8 mouse cellular contexts compared by ENCODE assay signal in genomic region chr2:151702851-151703190, GRCm38 (mm10). TPM values are rescaled to one million over a fixed set of nuclear protein-coding genes. Genes with fewer than 3 reads are reported as not detected.
DNase-seq lines count a peak whose midpoint lies in the region; ATAC-seq and TF ChIP-seq lines count a peak whose summit lies in the region.

No protein-coding gene starts in this region.

- peak overlapping the region; percentile 99 for H3K4me2 ChIP-seq in heart, embryonic 15.5 days
- H3K4me2 ChIP-seq in forebrain, embryonic 14.5 days (ENCODE audit: low read length): peak overlapping the region; percentile 88
- H3K4me2 ChIP-seq in liver, embryonic 14.5 days (ENCODE audit: low read depth): peak overlapping the region; percentile 59
- peak overlapping the region; percentile 99 for H3K4me2 ChIP-seq in stomach, embryonic 15.5 days

- H3K4me1 ChIP-seq in heart, embryonic 15.5 days (replicated peaks): peaks cover 13% of the 10 kb centered on the region
- peaks cover 10% of the 10 kb centered on the region for H3K4me1 ChIP-seq in forebrain, embryonic 14.5 days (ENCODE audit: control insufficient read depth, insufficient read depth, low read length)
- no peaks in the 10 kb centered on the region for H3K4me1 ChIP-seq in liver, embryonic 14.5 days (replicated peaks; ENCODE audit: control insufficient read depth in 2 of 2, insufficient read depth in 2 of 2, low read length in 1 of 2)
- H3K4me1 ChIP-seq in stomach, embryonic 15.5 days: peaks cover 11% of the 10 kb centered on the region

- TF ChIP-seq CTCF in liver, embryonic 14.5 days (IDR thresholded peaks at IDR 0.05; ENCODE audit: low read depth): no peak

- no peak for TF ChIP-seq EP300 in liver, embryonic 14.5 days (IDR thresholded peaks at IDR 0.05; ENCODE audit: low read depth)

- peak overlapping the region; percentile 79 for H3K9ac ChIP-seq in heart, embryonic 15.5 days
- H3K9ac ChIP-seq in forebrain, embryonic 14.5 days (ENCODE audit: low read length): peak overlapping the region; percentile 95
- H3K9ac ChIP-seq in liver, embryonic 14.5 days (replicated peaks): no peak overlapping the region
- no peak overlapping the region for H3K9ac ChIP-seq in stomach, embryonic 15.5 days

- H3K9me3 ChIP-seq in heart, embryonic 15.5 days (replicated peaks): no peaks in the 10 kb centered on the region
- no peaks in the 10 kb centered on the region for H3K9me3 ChIP-seq in forebrain, embryonic 14.5 days (replicated peaks; ENCODE audit: control insufficient read depth, low read length)
- no peaks in the 10 kb centered on the region for H3K9me3 ChIP-seq in liver, embryonic 14.5 days (ENCODE audit: control insufficient read depth, low read length)
- H3K9me3 ChIP-seq in stomach, embryonic 15.5 days: no peaks in the 10 kb centered on the region

- peaks cover 78% of the 10 kb centered on the region for H3K27me3 ChIP-seq in heart, embryonic 15.5 days
- H3K27me3 ChIP-seq in forebrain, embryonic 14.5 days (replicated peaks; ENCODE audit: control insufficient read depth, insufficient read depth, low read length): no peaks in the 10 kb centered on the region
- peaks cover 46% of the 10 kb centered on the region for H3K27me3 ChIP-seq in liver, embryonic 14.5 days (ENCODE audit: control insufficient read depth, insufficient read depth, low read length)
- H3K27me3 ChIP-seq in stomach, embryonic 15.5 days (replicated peaks): peaks cover 39% of the 10 kb centered on the region

- no peak overlapping the region for H3K27ac ChIP-seq in heart, embryonic 15.5 days
- H3K27ac ChIP-seq in forebrain, embryonic 14.5 days (ENCODE audit: low read depth, low read length): peak overlapping the region; percentile 52; the same call in 1 of the 2 replicates
- H3K27ac ChIP-seq in liver, embryonic 14.5 days: no peak overlapping the region
- H3K27ac ChIP-seq in stomach, embryonic 15.5 days: no peak overlapping the region

- H3K4me3 ChIP-seq in heart, embryonic 15.5 days: peak overlapping the region; percentile 68
- H3K4me3 ChIP-seq in forebrain, embryonic 14.5 days (ENCODE audit: low read depth, low read length): peak overlapping the region; percentile 75
- H3K4me3 ChIP-seq in liver, embryonic 14.5 days (ENCODE audit: insufficient read depth in 1 of 2, low read depth in 2 of 2, low read length in 2 of 2): peak overlapping the region in 1 of 2 experiments; percentile 42; a peak in 2 of 4 replicates
- H3K4me3 ChIP-seq in stomach, embryonic 15.5 days (replicated peaks): peak overlapping the region; percentile 58

- no peak for DNase-seq in heart, adult 9 months (ENCODE audit: low spot score in 2 of 2)
- peak; percentile 47 for DNase-seq in R1 (ENCODE audit: low read depth, low spot score)
- DNase-seq in forebrain, embryonic 14.5 days (ENCODE audit: low spot score): peak; percentile 52
- DNase-seq in liver, embryonic 14.5 days (ENCODE audit: low read depth in 3 of 3, low spot score in 3 of 3): no peak
- no peak for DNase-seq in adrenal gland, adult 8-10 months
- DNase-seq in lung, adult 18-20 months: no peak

- ATAC-seq in heart, embryonic 15.5 days (replicated peaks; ENCODE audit: insufficient number of reproducible peaks, insufficient read depth, low FRiP score, low read depth): peak; percentile 41; the same call in 1 of the 2 replicates
- ATAC-seq in forebrain, embryonic 14.5 days: peak; percentile 57; the same call in 1 of the 2 replicates
- no peak for ATAC-seq in liver, embryonic 14.5 days (ENCODE audit: insufficient read depth)
- ATAC-seq in stomach, embryonic 15.5 days (ENCODE audit: insufficient read depth, low FRiP score, low read depth): peak; percentile 17; the same call in 1 of the 2 replicates

- no peaks in the 10 kb centered on the region for H3K36me3 ChIP-seq in heart, embryonic 15.5 days
- H3K36me3 ChIP-seq in forebrain, embryonic 14.5 days (ENCODE audit: control insufficient read depth, insufficient read depth, low read length): peaks cover 14% of the 10 kb centered on the region
- H3K36me3 ChIP-seq in liver, embryonic 14.5 days (replicated peaks; ENCODE audit: control insufficient read depth, insufficient read depth, low read depth): no peaks in the 10 kb centered on the region
- H3K36me3 ChIP-seq in stomach, embryonic 15.5 days: no peaks in the 10 kb centered on the region

- WGBS in heart, embryonic 15.5 days: 3% methylated on average over 17 of the region's 17 CpGs
- 1% methylated on average over 17 of the region's 17 CpGs for WGBS in forebrain, embryonic 14.5 days
- WGBS in liver, embryonic 14.5 days (ENCODE audit: insufficient replicate concordance): 4% methylated on average over 17 of the region's 17 CpGs
- 2% methylated on average over 17 of the region's 17 CpGs for WGBS in stomach, embryonic 15.5 days

RNA-seq across cellular contexts. Expression of gene Tmem74b, which starts 1.0 kb away (rescaled TPM):
- 2.5 and 2.8 TPM in 2 replicates for polyA plus RNA-seq in heart, embryonic 15.5 days (2015; fragmentation: Nextera tagmentation; extraction: Ambion mirVana)
- polyA plus RNA-seq in forebrain, embryonic 14.5 days (2014; fragmentation: Nextera tagmentation; extraction: Ambion mirVana): 17.3 and 19.7 TPM in 2 replicates
- polyA plus RNA-seq in liver, embryonic 14.5 days (2012; rRNA removed): 0.02 TPM in 1 of 2 replicates, not detected in the other
- 0.06 TPM in 1 of 2 replicates, not detected in the other for polyA plus RNA-seq in liver, embryonic 14.5 days (2014; fragmentation: Nextera tagmentation; extraction: Ambion mirVana)
- 1.4 and 1.6 TPM in 2 replicates for polyA plus RNA-seq in stomach, embryonic 15.5 days (2015; fragmentation: Nextera tagmentation; extraction: Ambion mirVana)
- total RNA-seq in adrenal gland, adult 8-10 months (2022): 1 to 10 TPM in 3 of 4 experiments, under 1 TPM in 1; 0.65 to 1.4 (median 1.1) TPM

RNA-seq across cellular contexts. Expression of gene Rad21l, which starts 34.5 kb away (rescaled TPM):
- polyA plus RNA-seq in heart, embryonic 15.5 days (2015; fragmentation: Nextera tagmentation; extraction: Ambion mirVana): not detected in 2 replicates
- polyA plus RNA-seq in forebrain, embryonic 14.5 days (2014; fragmentation: Nextera tagmentation; extraction: Ambion mirVana): 0.17 TPM in 1 of 2 replicates, not detected in the other
- not detected in 2 replicates for polyA plus RNA-seq in liver, embryonic 14.5 days (2012; rRNA removed)
- not detected in 2 replicates for polyA plus RNA-seq in liver, embryonic 14.5 days (2014; fragmentation: Nextera tagmentation; extraction: Ambion mirVana)
- polyA plus RNA-seq in stomach, embryonic 15.5 days (2015; fragmentation: Nextera tagmentation; extraction: Ambion mirVana): not detected in 2 replicates
- under 1 TPM in 1 of 4 experiments, not detected in 3; 0.17 TPM for total RNA-seq in adrenal gland, adult 8-10 months (2022)

RNA-seq across cellular contexts. Expression of gene Psmf1, which starts 41.2 kb away (rescaled TPM):
- polyA plus RNA-seq in heart, embryonic 15.5 days (2015; fragmentation: Nextera tagmentation; extraction: Ambion mirVana): 23.4 and 28.7 TPM in 2 replicates
- 59.4 and 60.2 TPM in 2 replicates for polyA plus RNA-seq in forebrain, embryonic 14.5 days (2014; fragmentation: Nextera tagmentation; extraction: Ambion mirVana)
- polyA plus RNA-seq in liver, embryonic 14.5 days (2012; rRNA removed): 23.9 and 27.4 TPM in 2 replicates
- polyA plus RNA-seq in liver, embryonic 14.5 days (2014; fragmentation: Nextera tagmentation; extraction: Ambion mirVana): 46.2 and 51.4 TPM in 2 replicates
- 39.0 and 41.7 TPM in 2 replicates for polyA plus RNA-seq in stomach, embryonic 15.5 days (2015; fragmentation: Nextera tagmentation; extraction: Ambion mirVana)
- 10 to 100 TPM; 37.2 to 41.8 (median 39.0) TPM for total RNA-seq in adrenal gland, adult 8-10 months (2022)

Comparison
In these comparisons a context has a peak if more than half of its experiments do, and no peak if none do; other contexts are left out.
1. H3K9ac ChIP-seq: peak in heart, embryonic 15.5 days (single experiment) and forebrain, embryonic 14.5 days (single experiment); none in liver, embryonic 14.5 days (single experiment) and stomach, embryonic 15.5 days (single experiment).
2. DNase-seq: peak in R1 (single experiment) and forebrain, embryonic 14.5 days (single experiment); none in heart, adult 9 months (0 of 2), liver, embryonic 14.5 days (0 of 3), adrenal gland, adult 8-10 months (single experiment) and lung, adult 18-20 months (0 of 2).
3. Peak in every context shown above with its lines, with median percentiles within 50 percentile points of each other: H3K4me2 ChIP-seq.